Mouse (Mus musculus): ENCODE measurements at regions not wholly inside any gene's neighbourhood (a gene's known extent, or its start where the extent isn't known, plus 50 kb on each side); places are given as distances from the start of the nearest gene placed in this dataset.

DNA sequence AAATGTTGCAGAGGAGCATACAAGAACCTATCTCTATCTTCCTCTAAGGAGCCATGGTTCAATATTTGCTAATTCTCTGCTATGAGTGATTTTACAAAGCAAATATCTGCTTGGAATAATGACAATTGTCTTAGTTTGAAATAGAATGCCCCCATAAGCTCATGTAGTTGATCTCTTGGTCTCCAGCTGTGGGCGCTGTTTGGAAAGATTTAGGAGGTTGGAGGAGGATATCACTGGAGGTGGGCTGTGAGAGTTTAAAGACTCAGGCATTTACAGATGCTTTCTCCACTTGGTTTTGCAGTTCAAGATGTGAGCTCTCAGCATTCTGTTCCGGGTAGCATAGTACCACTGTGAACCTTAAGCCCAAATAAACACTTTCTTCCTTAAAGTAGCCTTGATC, 207.3 kb upstream of the Sptlc3 start:
- Histone ChIP-seq H3K9ac (replicated peaks) (no peak overlapping the region), H3K27ac (ENCODE audit: low read depth) (no peak overlapping the region), H3K36me3 (replicated peaks; ENCODE audit: insufficient read depth, low read length) (no peaks in the 10 kb centered on the region), H3K4me3 (ENCODE audit: low read depth, low read length) (no peak overlapping the region), H3K4me1 (ENCODE audit: insufficient read depth) (no peaks in the 10 kb centered on the region), H3K27me3 (ENCODE audit: insufficient read depth, low read length) (no peaks in the 10 kb centered on the region), H3K4me2 (ENCODE audit: low read depth, low read length) (no peak overlapping the region), H3K9me3 (ENCODE audit: low read length) (no peaks in the 10 kb centered on the region)
- 43% methylated on average over 2 of the region's 2 CpGs for WGBS (ENCODE audit: insufficient replicate concordance)
- DNase-seq (no peak), ATAC-seq (no peak)
- TF ChIP-seq CTCF (IDR thresholded peaks at IDR 0.05; ENCODE audit: low read depth) (no peak), EP300 (IDR thresholded peaks at IDR 0.05; ENCODE audit: low read depth) (no peak)

- WGBS (ENCODE audit: insufficient replicate concordance): 58% methylated on average over 6 of the region's 6 CpGs
These were observed 195.1 kb upstream of the Sptlc3 start for GRCm38 (mm10) chr2:139298541-139299152.

GRCm38 (mm10) chr2:139311401-139311812, 182.3 kb upstream of the Sptlc3 start:
- ATAC-seq (no peak), DNase-seq (no peak)
- Histone ChIP-seq H3K27ac (ENCODE audit: low read depth) (no peak overlapping the region), H3K4me3 (ENCODE audit: low read depth, low read length) (no peak overlapping the region), H3K4me1 (ENCODE audit: insufficient read depth) (no peaks in the 10 kb centered on the region), H3K9me3 (ENCODE audit: low read length) (no peaks in the 10 kb centered on the region), H3K4me2 (ENCODE audit: low read depth, low read length) (no peak overlapping the region), H3K9ac (replicated peaks) (no peak overlapping the region), H3K36me3 (replicated peaks; ENCODE audit: insufficient read depth, low read length) (no peaks in the 10 kb centered on the region), H3K27me3 (ENCODE audit: insufficient read depth, low read length) (no peaks in the 10 kb centered on the region)
- WGBS (ENCODE audit: insufficient replicate concordance): 49% methylated on average over 1 of the region's 1 CpGs
- TF ChIP-seq CTCF (IDR thresholded peaks at IDR 0.05; ENCODE audit: low read depth) (no peak), EP300 (IDR thresholded peaks at IDR 0.05; ENCODE audit: low read depth) (no peak)

More at GRCm38 (mm10) chr2:139298541-139299152, 195.1 kb upstream of the Sptlc3 start:
- Histone ChIP-seq H3K27me3 (ENCODE audit: insufficient read depth, low read length) (no peaks in the 10 kb centered on the region), H3K4me3 (ENCODE audit: low read depth, low read length) (no peak overlapping the region), H3K36me3 (replicated peaks; ENCODE audit: insufficient read depth, low read length) (no peaks in the 10 kb centered on the region), H3K9me3 (ENCODE audit: low read length) (no peaks in the 10 kb centered on the region), H3K9ac (replicated peaks) (no peak overlapping the region), H3K4me1 (ENCODE audit: insufficient read depth) (no peaks in the 10 kb centered on the region), H3K27ac (ENCODE audit: low read depth) (no peak overlapping the region), H3K4me2 (ENCODE audit: low read depth, low read length) (no peak overlapping the region)
- no peak for TF ChIP-seq EP300 (IDR thresholded peaks at IDR 0.05; ENCODE audit: low read depth)
- no peak for TF ChIP-seq CTCF (IDR thresholded peaks at IDR 0.05; ENCODE audit: low read depth)
- DNase-seq (no peak), ATAC-seq (no peak)

- Histone ChIP-seq H3K4me3 (ENCODE audit: low read depth, low read length) (no peak overlapping the region), H3K4me2 (ENCODE audit: low read depth, low read length) (no peak overlapping the region), H3K27ac (ENCODE audit: low read depth) (no peak overlapping the region), H3K9ac (replicated peaks) (no peak overlapping the region), H3K4me1 (ENCODE audit: insufficient read depth) (no peaks in the 10 kb centered on the region), H3K27me3 (ENCODE audit: insufficient read depth, low read length) (no peaks in the 10 kb centered on the region), H3K9me3 (ENCODE audit: low read length) (no peaks in the 10 kb centered on the region), H3K36me3 (replicated peaks; ENCODE audit: insufficient read depth, low read length) (no peaks in the 10 kb centered on the region)
- DNase-seq (no peak), ATAC-seq (no peak)
- 67% methylated on average over 4 of the region's 4 CpGs for WGBS (ENCODE audit: insufficient replicate concordance)
- no peak for TF ChIP-seq CTCF (IDR thresholded peaks at IDR 0.05; ENCODE audit: low read depth)
- no peak for TF ChIP-seq EP300 (IDR thresholded peaks at IDR 0.05; ENCODE audit: low read depth)
These were observed 181.7 kb upstream of the Sptlc3 start for GRCm38 (mm10) chr2:139312053-139312452.

DNA sequence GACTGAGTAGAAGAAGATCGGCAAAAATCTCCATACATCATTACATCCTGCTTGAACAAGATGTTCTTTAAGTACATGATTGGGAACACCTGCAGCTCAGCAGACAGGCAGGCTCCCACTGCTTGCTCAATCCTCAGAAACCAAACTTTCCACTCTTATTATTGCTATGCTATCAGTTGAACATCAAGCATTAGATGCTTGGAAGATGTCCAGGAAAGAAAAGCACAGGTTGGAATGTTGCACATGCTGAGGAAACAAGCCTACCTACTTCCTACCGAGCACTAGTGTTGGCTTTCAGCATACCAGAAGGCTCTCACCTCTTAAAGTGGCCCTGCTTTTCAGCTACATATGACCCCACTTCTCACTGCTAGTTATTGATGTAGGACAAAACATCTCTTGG, 171.2 kb upstream of the Sptlc3 start:
- DNase-seq: no peak
- no peak overlapping the region for H3K9ac ChIP-seq (replicated peaks)
- no peaks in the 10 kb centered on the region for H3K27me3 ChIP-seq (ENCODE audit: insufficient read depth, low read length)
- no peaks in the 10 kb centered on the region for H3K9me3 ChIP-seq (ENCODE audit: low read length)
- H3K4me1 ChIP-seq (ENCODE audit: insufficient read depth): no peaks in the 10 kb centered on the region
- no peak overlapping the region for H3K27ac ChIP-seq (ENCODE audit: low read depth)
- H3K36me3 ChIP-seq (replicated peaks; ENCODE audit: insufficient read depth, low read length): no peaks in the 10 kb centered on the region
- TF ChIP-seq EP300 (IDR thresholded peaks at IDR 0.05; ENCODE audit: low read depth) (no peak), CTCF (IDR thresholded peaks at IDR 0.05; ENCODE audit: low read depth) (no peak)
- no peak overlapping the region for H3K4me2 ChIP-seq (ENCODE audit: low read depth, low read length)
- 72% methylated on average over 2 of the region's 2 CpGs for WGBS (ENCODE audit: insufficient replicate concordance)
- no peak overlapping the region for H3K4me3 ChIP-seq (ENCODE audit: low read depth, low read length)
- ATAC-seq: no peak

- no peak for TF ChIP-seq EP300 (IDR thresholded peaks at IDR 0.05; ENCODE audit: low read depth)
- TF ChIP-seq CTCF (IDR thresholded peaks at IDR 0.05; ENCODE audit: low read depth): no peak
- 71% methylated on average over 3 of the region's 3 CpGs for WGBS (ENCODE audit: insufficient replicate concordance)
These were observed 168.2 kb upstream of the Sptlc3 start for GRCm38 (mm10) chr2:139325501-139325900.

More at GRCm38 (mm10) chr2:139325501-139325900, 168.2 kb upstream of the Sptlc3 start:
- no peaks in the 10 kb centered on the region for H3K4me1 ChIP-seq (ENCODE audit: insufficient read depth)
- H3K4me3 ChIP-seq (ENCODE audit: low read depth, low read length): no peak overlapping the region
- ATAC-seq (no peak), DNase-seq (no peak)
- no peak overlapping the region for H3K27ac ChIP-seq (ENCODE audit: low read depth)
- no peaks in the 10 kb centered on the region for H3K9me3 ChIP-seq (ENCODE audit: low read length)
- no peak overlapping the region for H3K9ac ChIP-seq (replicated peaks)
- no peak overlapping the region for H3K4me2 ChIP-seq (ENCODE audit: low read depth, low read length)
- H3K36me3 ChIP-seq (replicated peaks; ENCODE audit: insufficient read depth, low read length): no peaks in the 10 kb centered on the region
- H3K27me3 ChIP-seq (ENCODE audit: insufficient read depth, low read length): no peaks in the 10 kb centered on the region

Measured in liver, postnatal 0 days (tissue).